Mouse (Mus musculus) testis, postnatal 14 days (tissue): ENCODE data around the gene Cpm.
"Not testable (repeated sequence)": the region's sequence is repeated elsewhere in the genome, so short reads cannot be mapped to it uniquely, and the experiment has no call there.

ENCODE experiments used
- DNase-seq: peaks from one replicate; pipeline ENCODE4 v3.0.0; 2021; ENCODE audit warnings: low spot score

The Cpm gene

DNA sequence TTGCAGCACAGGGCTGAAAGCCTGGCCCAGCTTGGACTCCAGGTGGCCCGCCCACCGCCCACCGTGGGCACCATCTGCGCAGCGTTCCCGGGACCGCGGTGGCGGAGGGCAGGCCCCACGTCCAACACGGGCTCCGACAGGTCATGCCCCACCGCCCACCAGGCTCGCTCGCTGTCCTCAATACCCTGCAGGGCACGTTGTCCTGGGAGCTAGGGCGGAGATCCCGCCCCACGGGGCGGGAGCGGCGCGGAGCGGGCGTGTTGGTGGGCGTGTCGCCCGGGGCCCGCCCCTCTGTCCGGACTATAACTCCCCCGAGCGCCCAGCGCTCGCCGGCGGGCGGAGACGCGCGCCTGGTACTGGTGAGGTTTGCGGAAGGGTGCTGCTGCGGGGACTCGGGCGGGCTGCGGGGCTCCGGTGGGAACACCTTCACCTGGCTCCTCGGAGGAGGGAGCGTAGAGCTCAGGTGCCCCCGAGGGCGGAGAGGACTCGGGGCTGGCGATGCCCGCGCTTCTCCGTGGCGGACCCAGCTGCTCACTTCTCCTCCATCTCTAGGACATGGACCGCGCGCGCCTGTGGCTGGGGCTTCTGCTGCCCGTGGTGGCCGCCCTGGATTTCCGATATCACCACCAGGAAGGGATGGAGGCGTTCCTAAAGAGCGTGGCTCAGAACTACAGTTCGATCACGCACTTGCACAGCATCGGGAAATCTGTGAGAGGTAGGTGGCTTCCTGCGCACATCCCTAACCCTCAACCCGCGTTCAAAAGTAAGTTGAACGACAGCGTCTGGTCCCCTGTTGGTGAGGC is at the start of gene Cpm:
Gene Cpm (plus strand): TSS at position 332 of the 803 bp plus-strand sequence.
- peak; percentile 49 for DNase-seq

DNA sequence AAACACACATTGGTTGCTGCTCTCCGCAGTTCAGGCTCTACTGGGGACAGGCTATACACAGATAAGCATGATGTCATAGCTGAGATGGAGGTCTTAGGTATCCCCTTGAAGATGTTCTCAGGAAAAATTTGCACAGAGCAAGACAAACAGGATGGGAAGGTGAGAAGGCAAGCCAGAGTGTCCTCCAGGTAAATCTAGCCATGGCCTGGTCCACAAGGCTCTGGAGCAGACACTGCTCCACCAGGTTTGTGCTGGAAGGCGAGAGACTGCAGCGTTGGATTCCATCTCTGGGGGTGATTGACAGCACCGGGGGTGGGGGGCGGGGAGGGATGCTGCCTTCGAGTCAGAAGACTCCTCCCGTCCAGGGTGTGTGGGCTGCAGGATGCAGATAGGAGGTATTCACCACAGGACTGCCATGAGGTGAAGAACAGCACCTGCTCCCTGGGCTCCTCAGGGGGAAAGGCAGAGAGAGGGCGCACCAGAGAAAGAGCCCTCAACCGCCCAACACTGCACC is 49.5 kb upstream of the Cpm start:
- DNase-seq, result no peak

- no peak for DNase-seq
Observed at GRCm38 (mm10) chr10:117580405-117580804, 48.9 kb upstream of the Cpm start.

DNA sequence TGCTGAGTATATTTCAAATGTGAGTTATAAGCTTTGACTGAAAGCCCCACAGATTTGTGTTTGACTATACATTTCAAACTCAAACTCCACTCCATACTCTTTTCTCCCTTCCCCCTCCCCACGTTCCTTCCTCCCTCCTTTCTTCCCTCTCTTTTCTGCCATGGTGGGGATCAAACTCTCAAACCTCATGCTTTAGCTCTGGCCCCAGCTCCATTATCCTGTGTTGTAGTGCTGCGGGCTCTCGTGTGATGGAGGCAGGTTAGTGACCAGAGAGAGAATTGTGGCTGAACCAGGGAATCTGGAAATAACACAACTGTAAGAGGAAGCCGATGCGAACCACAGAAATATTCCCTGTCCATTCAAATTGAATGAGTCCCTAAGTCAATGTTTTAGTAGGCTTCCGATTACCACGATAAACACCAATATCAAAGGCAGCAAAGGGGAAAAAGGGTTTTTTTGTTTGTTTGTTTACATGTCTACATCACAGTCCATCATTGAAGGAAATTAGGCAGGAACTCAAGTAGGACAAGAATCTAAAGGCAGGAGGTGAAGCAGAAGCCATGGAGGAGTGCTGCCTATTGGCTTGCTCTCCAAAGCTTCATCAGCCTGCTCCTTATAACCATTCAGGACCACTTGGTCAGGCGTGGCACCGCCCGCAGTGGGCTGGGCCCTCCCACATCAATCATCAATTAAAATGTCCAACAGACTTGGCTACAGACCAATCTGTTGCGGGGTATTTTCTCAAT is 48.1 kb upstream of the Cpm start:
- no peak for DNase-seq

- no peak for DNase-seq
Observed at GRCm38 (mm10) chr10:117581753-117582062, 47.6 kb upstream of the Cpm start.

DNA sequence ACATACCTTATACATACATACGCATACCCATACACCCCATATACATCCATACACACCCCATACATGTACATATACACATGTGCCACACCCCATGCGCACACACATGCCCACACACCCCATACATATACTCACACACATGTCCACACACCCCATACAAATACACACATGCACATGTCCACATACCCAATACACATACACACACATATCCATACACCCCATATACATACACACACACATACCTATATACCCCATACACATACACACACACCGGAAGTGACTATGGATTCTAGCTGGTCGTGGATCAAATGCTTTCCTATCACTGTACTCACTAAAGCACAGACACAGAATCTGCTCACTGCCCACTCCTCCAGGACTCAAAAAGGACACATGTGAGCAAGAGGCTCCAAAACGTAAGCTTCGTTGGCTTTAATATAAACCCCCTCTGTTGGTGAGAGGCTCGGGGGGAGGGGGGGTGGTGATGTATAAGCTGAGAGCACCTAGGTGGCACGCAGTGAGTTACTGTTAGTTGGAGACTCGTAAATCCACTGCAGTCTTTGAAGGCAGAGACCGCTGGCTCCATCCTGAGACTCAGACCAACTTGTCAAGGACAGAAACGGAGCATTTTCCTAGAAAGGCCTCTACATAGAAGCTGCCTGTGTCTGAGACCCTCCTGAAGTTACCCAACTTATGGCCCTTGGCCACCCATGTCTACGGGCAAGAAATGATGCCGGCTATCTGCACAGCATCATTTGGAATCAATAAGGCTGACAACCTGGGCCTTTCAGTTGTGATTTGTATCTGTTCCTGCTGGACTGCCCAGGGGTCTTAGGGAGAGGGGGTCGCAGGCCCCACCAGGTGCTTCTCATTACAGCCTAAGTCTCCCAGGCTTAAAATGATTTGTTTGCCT is 45.9 kb upstream of the Cpm start:
- DNase-seq, result no peak

DNA sequence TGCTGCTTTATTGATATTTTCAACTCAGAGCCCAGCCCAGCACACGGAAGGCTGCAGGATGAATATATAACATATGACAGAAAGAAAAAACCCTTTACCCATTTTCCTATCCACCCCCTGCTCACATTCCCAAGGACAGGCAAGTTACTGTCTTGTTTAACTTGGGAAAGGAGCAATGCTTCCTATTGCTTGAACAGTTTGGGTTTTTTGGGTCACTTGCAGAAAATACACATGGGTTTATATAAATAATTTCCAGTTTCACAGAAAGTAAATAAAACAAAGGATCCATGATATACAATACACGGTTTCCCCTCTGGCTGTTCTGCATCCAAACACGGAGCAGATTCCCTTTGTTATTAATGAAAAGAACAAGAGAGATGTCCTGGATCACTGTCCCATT is 45.2 kb upstream of the Cpm start:
- DNase-seq, result no peak

DNA sequence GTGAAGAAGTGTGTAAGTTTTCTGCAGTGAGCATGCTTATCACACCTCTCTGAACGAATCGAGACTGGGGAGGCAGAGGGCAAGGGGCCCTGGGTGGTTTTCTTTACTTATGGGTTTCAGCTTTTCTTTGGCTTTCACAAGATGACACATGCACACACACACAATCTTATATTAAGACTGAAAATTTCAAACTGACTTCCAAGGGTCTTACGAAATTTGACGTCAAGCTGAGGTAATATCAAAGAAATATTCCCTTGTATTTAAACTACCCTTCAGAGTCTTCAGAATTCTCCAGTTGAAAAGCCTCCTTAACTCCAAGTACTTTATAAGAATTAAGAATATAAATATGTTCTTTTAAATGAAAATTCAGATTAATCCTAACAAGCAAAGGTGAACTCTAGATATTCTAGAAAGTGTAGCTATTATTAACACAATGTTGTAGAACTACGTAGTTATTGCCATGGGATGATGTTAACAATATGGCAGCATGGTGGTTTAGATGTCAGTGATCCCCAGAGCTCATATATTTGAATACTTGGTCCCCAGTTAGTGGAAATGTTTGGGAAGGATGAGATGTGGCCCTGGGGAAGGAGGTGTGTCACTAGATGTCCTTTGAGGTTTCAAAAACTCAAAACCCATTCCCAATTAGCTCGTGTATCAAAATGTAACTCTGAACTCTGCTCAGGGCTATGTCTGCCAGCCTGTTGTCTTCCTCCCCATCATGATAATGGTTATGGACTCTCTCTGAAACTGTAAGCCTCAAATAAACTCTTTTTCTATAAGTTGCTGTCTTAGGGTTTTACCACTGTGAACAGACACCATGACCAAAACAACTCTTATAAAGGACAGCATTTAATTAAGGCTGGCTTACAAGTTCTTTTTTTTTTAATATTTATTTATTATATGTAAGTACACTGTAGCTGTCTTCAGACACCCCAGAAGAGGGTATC is 44.5 kb upstream of the Cpm start:
- DNase-seq, result no peak

DNA sequence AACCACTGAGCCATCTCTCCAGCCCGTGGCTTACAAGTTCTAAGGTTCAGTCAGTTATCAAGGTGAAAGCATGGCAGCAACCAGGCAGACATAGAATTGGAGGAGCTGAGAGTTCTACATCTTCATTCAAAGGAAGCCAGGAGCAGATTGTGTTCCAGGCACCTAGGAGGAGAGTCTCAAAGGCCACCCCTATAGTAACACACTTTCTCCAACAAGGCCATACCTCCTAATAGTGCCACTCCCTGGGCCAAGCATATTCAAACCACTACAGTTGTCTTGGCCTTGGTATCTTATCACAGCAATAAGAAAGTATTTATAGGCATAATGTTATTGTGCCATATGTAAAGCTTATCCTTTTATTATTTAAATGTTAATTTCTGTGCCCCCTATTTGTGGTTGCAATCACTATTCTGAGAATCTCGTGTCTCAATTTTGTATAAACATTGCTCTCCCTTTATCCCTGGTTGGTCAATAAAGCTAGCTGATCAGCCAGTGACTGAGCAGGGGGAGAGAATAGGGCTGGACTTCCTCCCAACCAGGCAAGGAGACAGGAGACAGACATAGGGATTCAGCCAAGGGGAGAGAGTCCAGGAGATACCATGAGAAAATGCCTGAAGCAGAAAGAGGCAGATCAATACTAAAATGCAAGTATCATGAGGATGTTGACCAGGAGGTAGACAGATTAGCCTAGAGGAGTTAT is 43.5 kb upstream of the Cpm start:
- DNase-seq, result no peak

DNA sequence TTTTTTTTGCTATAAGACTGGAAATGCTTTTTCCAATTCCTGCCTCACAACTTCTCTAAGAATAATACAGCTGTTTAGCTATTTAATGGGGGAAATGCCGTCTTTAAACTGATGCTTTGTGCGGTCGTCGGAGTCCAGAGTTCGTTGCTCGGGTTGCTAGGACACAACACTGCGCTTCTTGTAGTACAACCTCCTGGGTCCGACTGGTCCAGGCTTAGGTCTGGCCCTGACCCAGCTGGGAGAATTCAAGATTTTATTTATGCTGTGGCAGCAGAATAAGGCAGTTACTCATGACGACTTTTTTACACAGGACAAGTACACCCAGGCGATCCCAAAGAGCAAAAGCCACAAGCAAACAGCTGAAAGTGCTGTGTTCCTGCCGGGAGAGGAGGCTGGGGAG is 42.4 kb upstream of the Cpm start:
- DNase-seq, result no peak

DNA sequence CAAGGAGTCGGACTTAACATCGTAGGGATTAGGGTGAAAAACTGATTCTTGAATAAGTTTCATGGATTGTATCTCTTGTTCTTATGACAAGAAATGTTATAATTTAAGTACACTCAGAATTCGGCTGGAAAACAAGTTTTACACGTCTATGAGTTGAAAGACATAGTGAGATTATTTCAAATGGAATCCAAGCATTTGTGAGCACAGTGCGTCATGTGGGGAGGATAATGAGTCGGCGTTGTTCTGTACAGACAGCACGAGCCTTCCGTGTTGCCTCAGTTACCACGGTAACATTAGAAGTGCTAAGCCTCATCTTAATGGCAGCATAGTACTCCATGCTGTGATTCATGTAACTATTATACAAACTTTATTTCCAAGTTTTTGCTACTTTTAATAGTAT is 42.0 kb upstream of the Cpm start:
- DNase-seq, result no peak

- not testable (repeated sequence) for DNase-seq
Observed at GRCm38 (mm10) chr10:117588416-117589143, 40.7 kb upstream of the Cpm start.

DNA sequence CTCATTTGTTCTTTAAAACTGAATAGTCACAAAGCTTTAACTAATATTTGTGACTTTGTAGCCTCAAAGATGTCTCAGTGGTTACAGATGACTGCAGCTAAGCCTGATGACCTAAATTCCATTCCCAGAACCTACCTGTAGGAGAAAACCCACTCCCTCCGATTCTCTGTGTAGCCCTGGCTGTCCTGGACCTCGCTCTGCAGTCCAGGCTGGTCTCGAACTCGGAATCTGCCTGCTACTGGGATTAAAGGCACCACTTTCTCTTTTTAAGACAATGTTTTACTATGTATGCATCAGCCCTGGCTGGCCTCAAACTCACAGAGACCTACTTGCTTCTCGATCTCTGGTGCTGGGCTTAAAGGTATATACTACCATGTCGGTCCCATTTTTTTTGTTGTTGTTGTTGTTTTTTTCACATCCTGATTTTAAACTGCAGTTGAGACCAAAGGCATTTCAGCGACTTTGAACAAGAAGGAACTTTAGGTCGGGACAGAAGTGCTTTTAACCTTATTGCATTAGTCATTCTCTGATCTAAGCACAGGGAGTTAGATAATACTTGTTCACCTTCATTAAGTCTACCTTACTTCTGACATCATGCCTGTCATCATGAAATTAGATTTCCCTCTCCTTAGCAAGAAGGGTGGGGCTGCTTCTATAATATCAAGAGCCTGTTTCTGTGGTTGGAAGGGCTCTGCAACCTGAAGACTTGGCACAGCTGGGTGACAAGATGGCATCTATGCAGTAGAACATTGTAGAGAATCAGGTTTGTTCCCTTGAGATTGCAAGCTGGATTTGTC is 40.0 kb upstream of the Cpm start:
- no peak for DNase-seq

DNA sequence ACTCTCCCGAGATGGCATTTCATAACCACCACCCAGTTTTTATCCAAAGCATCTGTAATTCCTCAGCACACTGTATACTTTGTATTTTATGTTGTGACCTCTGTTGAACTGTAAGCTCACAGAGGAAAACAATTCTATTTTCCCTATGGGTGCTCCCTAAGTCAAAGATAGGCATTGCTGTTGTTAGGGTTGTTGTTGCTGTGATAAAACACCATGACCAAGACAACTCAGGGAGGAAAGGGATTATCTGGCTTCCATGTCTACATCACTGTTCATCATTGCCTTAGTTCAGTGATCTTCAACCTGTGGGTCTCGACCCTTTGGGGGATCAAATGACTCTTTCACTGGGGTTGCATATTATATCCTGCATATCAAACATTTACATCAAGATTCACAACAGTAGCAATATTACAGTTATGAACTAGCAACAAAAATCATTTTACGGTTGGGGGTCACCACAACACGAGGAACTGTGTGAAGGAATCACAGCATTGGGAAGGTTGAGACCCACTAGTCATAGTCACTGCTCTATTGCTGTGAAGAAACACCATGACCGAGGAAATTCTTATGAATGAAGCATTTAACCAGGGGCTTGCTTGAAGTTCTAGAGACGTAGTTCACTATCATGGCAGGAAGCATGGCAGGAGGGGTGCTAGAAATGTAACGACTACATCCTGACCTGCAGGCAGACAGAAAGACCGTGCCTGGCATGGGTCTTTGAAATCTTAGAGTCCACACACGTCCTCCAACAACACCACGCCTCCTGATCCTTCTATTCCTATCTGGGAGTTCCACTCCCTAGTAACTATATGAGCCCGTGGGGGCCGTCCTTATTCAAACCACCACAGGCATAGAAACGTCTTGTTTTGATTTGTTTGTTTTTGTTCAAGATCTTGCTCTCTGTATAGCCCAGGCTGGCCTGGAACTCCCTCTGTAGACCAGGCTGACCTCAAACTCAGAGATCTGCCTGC is 38.7 kb upstream of the Cpm start:
- no peak for DNase-seq

DNA sequence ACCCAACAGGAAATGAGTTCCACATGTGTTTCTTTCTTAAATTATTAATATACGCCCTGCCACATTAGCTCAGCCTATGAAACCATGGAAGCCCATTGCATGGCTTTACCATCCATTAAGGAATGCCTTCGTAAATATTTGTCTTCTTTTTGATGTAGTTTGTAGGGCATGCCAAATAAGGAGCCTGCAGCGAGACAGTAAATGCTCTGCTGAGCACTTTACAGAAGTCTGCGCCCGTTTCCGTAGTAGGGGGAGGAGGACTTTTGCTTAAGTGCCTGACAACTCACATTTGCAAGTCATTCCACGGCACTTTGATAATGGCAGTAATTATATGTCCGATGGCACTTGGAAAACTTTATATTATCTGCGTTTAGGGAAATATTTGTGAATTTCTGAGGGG is 37.5 kb upstream of the Cpm start:
- DNase-seq, result no peak

- no peak for DNase-seq
Observed at GRCm38 (mm10) chr10:117592306-117593040, 36.8 kb upstream of the Cpm start.

DNA sequence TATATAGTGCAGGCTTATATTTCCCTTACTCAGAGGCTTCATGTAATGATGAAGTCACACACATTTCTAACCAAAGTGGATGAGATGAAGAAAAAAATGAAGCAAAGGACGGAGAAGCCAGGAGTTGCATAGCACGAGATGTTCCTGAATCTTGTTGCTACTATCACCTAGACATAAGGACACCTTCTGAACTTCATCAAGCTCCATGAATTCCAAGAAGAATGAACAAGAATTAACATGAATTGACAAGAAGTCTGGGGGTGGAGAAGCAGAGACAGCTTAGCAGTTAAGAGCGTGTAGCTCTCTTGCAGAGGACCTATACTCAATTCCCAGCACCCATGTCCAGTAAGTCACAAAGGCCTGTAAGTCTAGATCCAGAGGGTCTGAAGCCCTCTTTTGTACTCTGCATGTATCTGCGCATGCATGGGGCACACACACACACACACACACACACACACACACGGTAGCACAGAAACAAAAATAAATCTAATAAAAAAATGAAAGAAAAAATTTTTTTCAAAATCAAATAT is 36.2 kb upstream of the Cpm start:
- DNase-seq, result no peak
